Mouse (Mus musculus) WW6 (cell line): ENCODE data around the gene Tm7sf3.

Source experiments
- DNase-seq: peaks from one replicate; pipeline ENCODE4 v3.0.0-alpha.2; 2013; ENCODE audit warnings: low read depth, low spot score

Tm7sf3 gene

DNA sequence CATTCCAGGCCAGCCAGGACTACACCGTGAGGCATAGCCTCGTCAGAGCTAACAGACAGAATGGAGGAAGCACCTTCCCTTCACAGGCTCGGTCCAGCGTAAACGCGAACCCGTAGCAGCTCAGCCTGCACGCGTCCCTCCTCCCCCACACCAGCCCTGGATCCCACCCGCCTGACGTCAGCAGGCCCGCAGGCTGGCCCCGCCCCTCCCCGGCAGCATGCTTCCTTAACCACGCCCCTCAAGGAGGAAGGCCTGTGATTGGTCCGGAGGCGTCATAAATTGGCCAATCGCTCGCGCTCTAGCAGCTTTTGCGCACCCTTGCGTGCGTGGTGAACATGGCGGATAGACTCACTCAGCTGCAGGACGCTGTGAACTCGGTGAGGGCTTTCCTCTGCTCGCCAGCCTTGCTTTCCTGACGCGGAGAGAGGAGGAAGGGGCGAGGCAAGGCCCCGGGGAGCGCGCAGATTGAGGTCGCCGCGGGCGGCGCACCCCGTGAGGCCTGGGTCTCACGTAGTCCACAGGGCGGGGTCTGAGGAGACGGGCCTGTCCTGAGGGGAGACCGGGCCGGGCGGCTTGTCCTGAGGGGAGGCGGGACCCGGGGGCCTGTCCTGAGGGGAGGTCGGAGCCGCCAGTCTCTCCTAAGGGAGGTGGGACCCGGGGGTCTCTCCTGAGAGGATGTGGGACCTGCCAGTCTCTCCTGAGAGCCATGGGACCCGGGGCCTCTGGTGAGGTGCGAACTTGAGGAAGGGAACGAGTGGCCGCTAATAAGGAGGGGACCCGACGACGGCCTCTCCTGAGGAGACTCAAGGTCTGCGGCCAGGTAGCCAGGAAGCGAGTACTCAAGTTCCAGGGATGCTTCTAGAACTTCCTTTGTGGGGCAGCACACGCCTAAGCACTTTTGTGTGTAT, at the start of gene Tm7sf3, which contains the start of gene Med21:
Gene Tm7sf3, minus strand, starts transcription at position 549 of the 908 bp plus-strand sequence.
Gene Med21, plus strand, starts transcription at position 272 of the 908 bp plus-strand sequence.
- DNase-seq = peak; percentile 96

DNA sequence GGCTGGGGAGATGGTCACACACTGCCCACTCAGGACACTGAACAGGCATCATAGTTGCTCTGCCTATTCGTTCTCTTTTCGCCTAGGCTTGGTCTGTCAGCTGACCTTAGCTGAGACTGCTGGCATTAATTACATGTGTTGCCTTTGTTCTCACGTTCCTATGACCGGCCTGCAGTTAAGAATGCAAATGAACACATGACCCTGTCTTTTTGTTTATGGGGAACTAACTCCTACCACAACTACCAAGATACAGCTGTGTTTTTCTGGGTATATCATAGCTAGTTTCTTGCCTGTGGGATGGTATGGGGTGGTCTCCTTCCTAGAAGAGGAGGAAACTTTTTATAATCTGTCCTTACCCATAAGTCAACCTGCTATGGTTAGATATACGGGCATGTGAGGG, 46.2 kb upstream of the Tm7sf3 start:
- no peak for DNase-seq

DNA sequence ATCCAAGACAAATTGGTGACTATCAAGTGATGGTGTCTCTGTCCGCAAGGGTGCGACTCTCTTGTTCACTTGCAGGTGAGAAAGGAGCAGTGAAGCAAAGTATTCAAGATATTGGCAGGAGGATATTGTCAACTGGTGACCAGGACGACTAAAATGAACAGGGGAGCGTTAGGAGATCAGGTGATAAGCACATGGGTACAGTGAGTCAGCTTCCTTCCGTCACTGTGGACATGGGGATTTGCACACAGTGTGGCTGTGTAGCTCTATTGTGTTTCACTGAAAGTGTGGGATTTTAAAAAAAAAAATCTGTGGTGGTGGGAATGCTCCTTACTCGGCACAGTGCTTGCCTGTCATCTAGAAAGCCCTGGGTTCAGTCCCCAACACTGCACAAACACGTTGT, 45.4 kb upstream of the Tm7sf3 start:
- no peak for DNase-seq

DNA sequence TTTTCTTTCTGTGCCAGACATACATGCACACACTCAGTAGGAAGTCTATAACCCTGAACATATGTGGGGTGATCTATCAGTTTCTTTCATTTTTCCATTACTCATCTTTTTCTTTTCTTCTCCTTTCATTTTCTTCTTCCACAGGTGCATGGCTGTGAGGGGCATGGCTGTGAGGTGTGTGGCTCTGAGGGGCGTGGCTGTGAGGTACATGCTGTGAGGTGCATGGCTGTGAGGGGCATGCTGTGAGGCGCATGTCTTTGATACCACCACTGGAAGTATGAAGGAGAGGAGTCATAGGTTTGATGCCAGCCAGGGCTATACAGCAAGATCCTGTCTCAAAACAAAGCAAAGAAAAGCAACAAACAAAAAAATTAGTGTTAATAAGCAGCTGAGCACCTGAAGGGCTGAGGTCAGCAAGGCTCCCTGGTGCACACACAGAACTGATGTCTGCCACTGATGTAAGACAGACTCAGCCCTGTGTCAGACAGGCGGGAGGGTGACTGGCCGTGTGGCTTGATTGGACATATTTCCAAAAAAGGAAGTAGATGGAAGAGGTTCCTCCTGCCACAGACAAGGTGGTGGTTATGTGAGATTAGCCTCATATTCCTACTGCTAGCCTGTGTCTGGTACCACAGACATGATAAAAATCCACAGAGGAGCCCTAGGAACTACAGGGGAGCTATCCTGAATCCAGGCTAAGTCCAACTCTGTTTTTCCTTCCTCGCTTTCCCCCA, 44.0 kb upstream of the Tm7sf3 start:
- DNase-seq = no peak

DNA sequence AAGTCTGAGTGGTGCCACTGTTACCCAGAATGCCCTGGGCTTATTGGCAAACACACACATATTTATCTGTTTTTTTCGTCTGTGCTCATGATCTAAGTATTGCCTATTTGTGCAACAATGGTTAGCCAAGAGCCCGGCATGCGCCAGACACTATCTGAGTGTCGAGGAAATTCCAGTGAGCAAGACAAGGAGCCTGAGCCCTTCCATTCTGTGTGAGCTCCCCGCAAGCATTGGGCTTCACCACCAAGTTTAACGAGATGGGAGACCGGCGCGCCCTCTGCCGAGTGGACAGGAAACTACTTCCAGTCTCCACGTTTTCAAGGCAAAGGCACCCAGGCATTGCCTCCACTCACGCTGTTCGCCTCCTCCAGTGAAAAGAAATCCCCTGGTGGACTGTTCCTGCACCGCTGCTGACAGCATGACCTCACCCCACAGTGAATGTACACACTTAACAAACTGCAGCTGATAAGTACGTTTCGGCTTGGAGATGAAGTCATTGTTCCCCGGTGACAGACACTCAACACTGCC, 43.2 kb upstream of the Tm7sf3 start:
- DNase-seq = no peak

DNA sequence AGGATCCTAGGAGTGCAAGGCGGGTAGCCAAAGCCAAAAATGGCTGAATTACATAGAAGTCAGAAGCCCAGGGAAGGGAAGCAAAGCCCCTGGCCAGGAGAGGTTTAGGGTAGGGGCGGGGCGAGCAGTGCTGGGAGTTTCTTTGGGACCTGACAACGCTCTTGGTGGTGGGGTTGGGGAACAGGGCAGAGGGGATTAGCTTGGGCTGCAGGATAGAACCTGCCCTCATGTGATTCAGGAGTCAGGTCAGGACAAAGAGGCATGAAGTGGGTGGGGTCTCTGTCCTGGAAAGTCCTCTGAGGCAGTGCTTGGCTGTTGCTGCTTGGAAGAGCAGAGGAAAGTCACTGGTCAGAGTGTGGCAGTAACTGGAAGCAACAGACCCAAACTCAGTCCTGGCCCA, 41.3 kb upstream of the Tm7sf3 start:
- DNase-seq = no peak

DNA sequence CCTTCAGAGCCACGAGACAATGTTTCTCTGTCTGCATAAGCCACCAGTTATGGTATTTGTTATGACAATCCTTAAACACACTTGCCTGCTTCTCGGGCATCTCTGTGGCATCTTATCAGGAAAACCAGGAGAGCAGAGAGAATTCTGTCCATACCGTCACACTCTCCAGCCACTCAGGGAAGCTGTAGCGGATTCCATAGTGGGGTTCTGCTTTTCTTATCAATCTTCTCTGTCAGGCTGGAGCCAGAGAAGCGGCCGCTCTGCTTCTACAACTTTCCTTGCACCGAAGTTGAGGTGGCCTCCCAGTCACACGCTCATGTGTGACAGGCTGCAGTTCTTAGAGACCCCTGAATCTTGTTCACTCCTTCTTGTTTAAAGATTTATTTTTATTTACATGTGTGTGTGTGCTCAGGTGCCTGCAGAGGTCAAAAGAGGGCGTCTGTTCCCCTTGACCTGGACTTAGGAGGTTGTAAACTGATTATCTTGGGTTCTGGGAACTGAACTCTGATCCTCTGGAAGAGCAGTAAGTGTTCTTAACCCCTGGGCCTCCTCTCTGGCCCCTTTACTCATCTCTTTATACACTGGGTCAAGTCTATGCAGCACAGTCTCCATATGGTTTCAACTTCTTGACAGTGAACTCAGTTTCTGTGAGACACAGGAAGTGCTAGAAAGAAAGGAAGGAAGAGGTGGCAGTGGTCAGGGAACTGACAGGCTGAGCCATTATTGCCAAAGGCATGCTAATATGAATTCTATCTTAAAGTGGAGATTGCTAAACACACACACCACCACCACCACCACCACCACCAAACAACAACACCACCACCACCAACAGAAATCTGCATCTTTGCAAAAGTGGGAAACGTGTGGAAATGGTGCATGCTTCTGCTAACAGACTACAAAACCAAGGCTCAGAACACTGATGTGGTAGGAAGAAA, 35.8 kb upstream of the Tm7sf3 start:
- DNase-seq = no peak

DNA sequence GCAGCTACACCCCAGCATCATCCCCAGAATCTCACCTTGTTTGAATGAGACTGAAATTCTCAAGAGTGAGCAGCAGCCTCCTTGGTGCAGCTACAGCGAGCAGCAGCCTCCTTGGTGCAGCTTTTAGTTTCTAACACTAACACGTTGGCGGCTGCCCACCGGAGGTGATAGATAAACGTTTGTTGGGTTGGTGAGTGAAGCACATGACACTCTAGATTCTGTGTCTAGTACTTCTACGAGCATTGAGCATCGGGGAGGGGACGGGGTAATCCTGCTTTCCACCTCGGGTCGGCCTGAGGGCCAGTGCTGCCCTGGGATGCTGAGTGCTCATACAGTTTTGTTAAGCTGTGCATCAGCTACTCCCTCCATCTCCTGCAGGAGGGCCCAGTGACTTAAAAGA, 34.3 kb upstream of the Tm7sf3 start:
- no peak for DNase-seq

DNA sequence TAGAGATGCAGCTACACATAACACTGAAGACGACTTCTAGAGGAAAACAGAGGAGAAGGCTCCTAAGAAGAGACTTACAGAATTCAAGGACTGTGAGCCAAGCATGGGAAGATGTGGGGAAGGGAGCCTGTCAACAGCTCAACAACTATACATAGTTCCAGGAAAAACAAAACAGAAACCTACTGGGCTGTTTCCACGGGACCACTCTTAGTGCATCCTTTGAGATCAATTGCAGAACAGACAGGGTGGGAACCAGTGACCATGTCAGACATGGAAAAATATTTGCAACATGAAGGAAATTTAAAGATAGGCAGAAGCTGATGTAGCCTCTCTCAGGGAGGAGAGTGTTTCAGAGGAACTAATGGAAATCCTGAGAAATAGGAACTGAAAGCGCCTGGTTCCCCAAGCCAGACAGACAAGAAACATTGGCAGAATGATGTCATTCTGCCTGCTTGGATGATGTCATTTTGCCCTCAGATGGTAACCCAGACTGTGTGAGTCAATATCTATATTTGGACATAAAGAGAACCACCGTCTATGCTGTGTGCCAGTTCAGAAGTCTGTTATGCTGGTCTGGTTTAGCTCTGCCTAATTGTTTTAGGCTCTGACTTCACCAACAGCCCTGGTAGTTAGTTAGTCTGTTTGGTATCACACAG, 32.4 kb upstream of the Tm7sf3 start:
- DNase-seq = no peak

DNA sequence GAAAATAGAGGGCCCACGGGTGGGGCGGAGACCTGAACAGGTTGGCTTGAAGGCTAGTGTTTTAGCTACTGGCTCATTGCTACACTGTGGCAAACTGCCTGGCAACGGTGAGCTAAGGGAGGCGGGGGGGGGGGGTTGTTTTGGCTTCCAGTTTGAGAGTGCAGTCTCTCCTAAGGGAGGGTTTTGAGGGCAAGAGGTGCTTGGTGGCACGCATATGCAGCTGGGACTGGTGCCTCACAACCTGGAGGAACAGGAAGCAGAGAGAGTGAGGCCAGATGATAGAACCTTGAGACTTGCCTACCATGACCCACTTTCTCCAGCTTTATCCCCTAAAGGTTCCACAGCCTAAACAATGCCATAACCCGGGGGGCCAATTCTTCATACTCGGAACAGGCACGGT, 31.8 kb upstream of the Tm7sf3 start:
- DNase-seq = no peak

DNA sequence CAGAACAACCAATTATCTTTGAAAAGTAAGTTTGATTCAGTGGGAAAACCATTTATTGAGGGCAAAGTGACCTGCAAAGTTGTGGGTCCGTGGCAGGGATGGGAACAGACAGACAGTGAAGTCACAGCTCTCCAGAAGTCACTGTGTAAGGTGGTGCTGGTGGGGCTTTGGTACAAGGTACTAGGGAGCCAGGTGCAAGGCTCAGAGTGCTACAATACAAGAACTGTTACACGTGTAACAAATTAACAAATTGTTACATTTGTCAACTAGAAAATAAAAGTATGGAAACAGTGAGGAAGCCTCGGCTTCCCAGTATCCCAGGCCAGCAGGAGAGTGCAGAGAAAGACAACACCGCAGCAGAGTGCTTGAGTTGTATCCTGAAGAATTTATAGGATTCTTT, 31.1 kb upstream of the Tm7sf3 start:
- DNase-seq = no peak

DNA sequence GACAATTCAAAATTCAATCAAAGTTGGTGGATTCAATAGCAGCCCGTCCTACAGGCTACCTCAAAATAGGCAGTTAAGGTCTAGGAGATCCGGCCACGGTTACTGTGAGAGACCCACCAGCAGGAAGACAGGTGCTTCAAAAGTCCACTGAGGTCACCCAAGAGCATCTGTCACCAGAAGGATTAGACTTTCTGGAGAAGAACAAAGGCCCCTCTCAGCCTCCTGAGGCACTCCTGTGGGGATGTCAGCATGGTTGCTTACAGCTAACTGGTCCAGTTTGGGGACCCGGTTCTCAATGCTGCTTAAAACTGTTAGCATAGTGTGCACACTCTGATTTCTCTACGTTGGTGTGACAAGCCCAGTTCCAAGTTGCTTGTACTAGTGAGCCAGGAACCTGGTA, 29.5 kb upstream of the Tm7sf3 start:
- no peak for DNase-seq

DNA sequence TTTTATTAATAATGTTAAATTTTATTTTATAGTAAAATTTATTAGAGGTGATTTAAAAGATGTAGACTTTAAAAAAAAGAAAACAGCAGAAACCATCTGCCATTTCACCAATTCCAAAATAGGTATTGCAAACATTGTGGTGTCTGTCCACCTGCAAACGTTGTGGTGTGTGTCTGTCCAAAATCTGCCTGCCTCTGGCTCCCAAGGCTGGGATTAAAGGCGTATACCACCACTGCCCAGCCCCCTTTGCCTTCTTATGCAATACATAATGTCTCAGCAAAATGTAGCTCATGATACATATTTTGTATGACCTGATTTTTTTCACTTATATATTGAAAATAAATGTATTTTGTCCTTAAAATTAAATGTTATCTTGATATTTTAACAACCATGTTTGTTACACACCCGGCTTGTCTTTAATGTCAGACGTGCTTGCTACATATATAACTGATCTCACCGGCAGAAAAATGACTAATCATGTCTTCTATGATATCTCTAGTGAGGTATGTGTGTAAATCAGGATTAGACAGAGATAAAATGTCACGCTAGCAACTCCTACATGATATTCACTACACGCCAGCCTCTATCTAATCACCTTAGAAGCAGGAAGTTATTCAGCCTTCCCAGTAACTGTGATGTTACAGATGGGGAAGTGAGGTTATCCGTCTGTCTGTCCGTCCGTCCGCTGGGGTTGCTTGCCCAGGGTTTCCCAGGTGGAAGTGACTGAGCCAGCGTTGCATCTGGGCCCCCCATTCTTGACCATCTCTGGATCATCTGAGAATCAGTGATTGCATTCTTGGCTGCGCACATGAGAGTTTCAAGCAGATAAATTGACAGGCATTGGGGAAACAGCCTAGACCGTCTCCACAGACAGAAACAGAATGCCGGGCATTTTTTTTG, 28.6 kb upstream of the Tm7sf3 start:
- no peak for DNase-seq

DNA sequence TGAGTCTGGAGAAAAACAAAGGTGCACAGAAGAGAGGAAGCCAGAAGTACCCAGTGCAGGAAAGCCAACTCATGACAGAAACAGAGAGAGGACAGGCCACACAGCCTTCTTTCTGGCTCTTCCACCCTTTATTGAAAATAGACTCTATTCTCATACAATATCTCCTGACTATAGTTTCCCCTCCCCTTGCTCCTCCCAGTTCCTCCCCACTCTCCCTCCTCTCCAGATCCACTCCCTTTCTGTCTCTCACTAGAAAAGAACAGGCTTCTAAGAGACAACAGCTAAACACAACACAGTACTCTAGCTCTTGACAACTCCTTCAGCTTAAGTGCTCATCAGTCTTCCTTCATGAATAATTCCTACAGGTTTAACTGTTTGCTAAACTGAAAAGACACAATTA, 26.0 kb upstream of the Tm7sf3 start:
- DNase-seq = no peak

DNA sequence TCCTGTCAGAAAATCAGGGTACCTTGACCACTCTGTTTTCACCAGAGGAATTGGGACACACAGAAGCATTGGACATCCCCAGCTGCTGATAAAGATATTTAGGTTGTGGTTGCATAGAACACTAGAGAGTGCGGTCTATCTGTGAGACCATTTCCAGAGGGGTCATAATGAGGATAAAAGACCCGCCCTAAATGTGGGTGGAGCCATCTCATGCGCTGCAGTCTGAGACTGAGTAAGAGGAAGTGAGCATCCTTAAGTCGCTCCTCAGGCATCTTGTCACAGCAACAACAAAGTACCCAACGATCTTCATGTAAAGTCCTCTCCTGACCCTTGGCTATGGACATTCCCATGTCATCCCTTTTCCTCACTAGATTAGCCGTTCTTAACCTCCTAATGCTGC, 24.2 kb upstream of the Tm7sf3 start:
- no peak for DNase-seq

DNA sequence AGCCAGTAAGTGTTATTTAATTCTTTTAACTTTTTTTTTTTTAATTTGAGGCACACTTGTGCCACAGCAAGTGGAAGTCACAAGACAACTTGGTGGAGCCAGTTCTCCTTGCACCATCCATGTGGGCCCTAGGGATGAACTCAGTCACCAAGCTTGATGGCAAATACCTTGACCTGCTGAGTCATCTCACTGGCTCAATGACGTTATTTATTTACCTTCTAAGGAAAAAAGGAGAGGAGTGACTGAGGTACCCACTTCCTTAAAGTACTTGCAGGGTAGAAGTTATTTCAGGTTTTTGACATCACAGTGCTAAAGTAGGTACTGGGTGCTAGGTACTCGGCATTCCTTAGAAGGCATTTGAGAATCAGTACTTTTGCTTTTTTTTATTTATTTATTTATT, 22.8 kb upstream of the Tm7sf3 start:
- DNase-seq = no peak

DNA sequence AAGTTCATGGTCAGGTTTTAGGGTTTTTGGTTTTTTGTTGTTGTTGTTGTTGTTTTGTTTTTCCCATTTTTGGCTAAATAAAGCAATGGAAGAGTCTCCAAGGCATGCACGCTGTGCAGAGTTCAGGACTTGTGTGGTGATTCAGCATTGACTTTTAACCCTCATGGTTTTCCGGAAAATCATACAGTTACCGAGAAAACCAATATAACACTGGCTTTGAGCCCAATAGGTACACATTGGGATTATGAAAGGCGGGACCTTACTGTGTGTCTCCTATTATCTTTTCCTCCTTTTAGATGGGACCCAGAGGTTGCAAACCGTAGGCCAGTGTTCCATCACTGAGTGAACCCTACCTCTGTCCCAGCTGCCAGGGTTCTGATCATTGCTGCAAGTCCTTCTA, 22.3 kb upstream of the Tm7sf3 start:
- no peak for DNase-seq

DNA sequence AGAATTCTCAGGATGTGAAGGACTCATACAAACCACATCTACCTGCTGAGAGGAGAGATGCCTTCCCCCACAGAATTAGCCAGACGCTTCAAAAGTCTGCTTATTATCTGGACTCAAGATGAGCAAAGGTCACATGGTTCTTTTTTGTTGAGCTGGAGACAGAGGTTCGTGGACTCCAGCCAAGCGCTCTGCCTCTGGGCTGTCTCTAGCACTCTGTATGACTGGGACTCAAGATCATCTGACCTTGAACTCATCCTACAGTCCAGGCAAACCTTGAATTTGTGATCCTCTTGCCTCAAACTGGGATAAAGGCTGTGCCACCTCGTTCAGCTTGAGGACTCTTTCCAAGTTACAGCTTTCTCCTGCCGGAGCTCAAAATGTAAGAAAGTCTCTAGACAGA, 21.5 kb upstream of the Tm7sf3 start:
- DNase-seq = no peak

DNA sequence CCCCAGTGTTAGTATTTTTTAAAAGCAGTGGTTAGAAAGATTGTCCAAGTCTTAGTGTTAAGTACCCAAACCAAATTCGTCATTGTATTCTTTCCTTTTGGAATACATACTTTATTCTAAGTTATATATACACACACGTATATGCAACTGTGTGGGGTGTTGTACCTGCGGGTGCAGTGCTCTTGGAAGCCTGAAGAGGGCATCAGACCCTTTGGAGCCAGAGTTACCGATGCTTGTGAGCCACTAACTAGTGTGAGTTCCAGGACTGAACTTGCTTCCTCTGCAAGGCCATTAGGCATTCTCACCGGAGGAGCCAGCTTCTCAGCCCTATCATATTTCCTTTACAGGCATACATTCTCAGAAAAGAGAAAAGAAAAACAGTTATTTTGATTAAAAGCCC, 20.1 kb upstream of the Tm7sf3 start:
- DNase-seq = no peak

DNA sequence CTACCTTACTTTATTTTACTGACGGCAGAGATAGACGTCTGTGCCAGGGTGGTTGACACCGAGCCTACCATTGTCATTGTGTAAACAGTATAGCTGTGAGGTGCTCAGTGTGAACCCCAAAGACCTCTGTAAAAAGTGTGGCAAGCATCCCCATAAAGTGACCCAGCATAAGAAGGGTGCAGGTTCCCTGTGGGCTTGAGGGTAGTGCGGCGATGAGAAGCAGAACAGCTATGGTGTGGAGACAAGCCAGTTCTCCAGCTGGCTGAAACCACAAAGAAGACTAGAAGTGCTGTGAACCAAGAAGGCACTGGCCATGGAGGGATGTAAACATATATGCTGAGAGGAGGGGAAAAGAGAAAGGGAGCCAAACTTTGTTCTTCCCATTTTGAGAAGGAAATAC, 19.0 kb upstream of the Tm7sf3 start:
- no peak for DNase-seq
